Mouse (Mus musculus) gastrocnemius, postnatal 25 days (tissue): ENCODE data around the gene 1700028P14Rik. TPM values are rescaled to one million over a fixed set of nuclear protein-coding genes. Genes with fewer than 3 reads are reported as not detected.
A peak's percentile ranks its signal among the peaks of the same experiment; 100 is the strongest.

Source experiments
- DNase-seq: peaks from one replicate; pipeline ENCODE4 v3.0.0; 2022
- total RNA-seq, 2 experiments: library from RNA; stranded (reverse); gene quantifications; 1 replicate in 1 of 2; 2 replicates in 1 of 2; pipeline ENCODE4 v1.2.3; 2021

1700028P14Rik gene
- total RNA-seq, 2 experiments from 2014 or later, result not detected

DNA sequence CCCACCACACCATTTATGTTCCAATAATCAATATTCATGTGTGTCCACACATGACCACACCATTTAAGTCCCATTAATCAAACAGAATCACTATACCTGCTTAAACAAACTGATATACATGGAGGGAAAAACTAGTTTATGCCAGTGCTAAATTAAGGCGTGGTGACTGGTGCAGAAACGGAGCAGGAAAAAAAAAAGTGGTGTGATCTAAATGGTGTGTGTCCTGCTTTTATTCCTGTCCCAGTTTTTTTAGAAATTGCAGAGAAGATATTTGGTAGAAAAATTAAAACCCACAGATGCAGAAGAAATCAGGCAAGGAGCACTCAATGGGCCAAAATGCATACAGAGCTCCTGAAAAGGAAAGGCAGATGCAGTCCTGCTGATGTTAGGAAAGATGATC lies 44.7 kb downstream of the 1700028P14Rik start:
- no peak for DNase-seq

DNA sequence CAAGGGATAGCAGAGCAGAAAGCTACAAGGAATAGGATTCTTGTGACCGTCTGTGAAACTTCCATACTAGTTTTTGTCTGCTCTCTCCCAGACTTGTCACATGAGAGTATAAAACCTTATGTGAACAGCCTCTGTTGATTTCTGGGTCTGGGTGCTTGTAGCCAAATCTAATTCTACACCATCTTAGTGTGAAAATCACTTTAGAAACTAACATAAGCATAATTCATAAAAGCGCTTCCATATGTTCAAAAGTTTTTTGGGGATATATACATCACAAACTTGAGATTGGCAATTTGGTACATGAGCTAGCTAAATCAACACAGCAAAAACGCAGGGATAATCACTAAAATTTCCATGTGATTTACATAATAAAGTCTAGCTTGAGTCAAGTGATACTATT lies 57.7 kb downstream of the 1700028P14Rik start:
- DNase-seq, result no peak

DNA sequence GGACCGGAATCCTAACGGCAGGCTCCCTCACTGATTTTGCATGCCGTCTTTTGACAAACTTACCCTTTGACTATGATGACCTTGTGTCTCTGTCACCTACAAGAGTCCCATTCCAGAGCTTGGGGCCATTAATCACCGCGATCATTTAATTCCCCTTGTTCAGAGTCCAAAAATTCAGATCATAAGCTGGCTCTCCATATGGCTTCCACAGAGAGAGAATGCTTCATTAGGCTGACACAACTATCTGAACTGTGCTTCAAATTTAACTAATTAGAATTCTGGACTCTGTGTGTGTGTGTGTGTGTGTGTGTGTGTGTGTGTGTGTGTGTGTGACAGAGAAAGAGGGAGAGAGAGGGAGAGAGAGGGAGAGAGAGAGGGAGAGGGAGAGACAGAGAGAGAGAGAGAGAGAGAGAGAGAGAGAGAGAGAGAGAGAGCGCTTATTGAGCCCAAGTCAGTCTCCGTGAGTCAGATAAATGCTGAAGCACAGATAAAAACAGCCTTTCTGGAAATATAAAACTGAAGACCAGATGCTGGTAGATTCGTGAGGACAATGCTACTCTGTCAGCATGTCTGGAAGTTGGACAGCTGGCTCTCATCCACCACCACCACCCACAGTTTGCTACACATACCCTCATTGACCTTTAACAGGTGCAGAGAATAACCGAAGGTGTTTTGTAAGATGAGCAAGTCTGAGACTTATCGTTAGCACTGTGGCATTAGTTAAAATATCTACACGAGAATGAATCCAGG lies 73.8 kb downstream of the 1700028P14Rik start:
- DNase-seq, result no peak

DNA sequence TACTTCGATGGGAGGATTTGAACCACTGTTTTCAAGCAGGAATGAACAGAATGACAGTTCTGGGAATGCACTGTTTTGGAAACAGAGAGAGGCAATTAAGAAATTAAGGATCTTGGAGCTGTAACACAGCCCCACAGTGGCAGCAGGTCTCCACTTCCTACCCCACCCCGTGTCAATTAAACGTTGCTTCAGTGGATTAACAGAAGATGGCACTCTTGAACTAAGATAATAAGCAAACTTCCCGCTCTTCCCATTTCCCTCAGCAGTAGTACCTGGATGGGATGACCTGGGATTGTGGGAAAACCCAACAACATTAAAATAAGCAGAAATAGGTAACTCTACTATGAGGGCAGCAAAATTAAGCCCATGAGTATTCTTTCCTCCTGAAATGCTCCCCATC lies 75.9 kb downstream of the 1700028P14Rik start:
- DNase-seq, result no peak

DNA sequence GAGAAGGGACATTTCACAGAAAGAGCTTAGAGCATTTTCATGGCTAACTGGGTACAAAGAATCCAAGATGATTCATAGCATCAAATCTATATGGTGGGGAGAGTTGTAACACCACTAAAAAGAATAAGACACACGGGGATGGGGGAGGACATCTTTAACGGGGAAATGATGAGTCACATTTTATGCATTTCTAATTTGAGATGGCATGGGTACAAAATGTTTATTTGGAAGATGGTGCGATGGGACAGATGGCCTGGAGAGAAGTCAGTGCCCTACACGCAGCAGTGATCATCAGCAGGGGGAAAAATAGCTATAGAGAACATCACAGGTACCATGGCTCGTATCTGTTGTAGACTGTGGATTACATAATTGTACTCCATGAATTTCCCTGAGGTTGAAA lies 88.9 kb downstream of the 1700028P14Rik start:
- DNase-seq, result no peak

DNA sequence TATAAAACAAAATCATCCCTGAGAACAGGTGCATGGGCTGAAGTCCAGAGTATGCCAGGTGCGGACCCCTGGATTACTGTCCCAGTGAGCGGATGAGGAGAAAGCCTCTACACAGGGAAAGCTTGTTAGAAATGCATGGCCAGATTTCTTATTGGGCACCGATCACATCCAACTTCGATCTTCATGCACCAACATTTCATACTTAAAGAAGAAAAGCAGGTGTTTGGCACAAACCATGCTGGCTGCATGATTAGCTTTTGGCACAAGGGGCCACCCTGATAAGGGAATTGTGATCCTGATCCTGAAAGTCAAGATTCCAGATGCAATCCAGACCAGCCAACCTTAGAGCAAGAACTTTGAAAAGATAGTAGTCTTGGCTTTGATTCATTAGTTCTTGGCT lies 90.0 kb downstream of the 1700028P14Rik start:
- no peak for DNase-seq

DNA sequence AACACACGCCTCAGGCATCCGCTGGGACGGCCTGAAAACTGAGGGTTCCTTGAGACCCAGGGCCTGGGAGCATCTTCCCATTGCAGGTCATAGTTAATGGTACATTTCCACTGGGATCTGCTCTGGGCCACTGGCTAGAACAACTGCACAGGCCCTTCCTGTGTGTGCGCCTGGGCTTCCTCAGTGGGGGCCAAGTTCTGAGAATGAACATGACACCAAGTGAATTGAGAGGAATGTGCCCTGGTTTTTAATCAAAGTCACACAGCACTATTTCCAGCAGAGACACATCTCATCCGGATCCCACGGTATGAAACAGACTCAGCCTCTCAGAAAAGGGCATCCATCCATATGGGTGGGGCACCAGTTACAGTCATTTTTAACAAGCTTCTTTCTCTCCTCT lies 90.6 kb downstream of the 1700028P14Rik start:
- no peak for DNase-seq

DNA sequence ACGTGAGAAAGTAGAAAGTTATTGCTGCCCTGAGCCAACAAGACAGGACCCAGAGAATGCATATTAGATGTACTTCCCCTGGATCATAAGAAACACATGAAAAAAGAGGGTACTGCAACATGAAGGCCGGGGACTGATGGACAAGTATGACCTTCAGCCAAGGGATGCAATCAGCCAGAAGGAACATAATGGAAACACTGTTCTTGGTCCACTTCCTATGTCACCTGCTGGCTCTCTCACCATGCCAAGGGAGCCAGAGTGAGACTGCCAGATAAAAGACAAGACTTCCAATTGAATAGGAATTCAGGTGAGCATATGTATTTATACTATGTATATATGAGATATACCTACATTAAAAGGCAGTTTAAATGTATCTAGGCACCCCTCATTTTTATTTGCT lies 99.2 kb downstream of the 1700028P14Rik start:
- no peak for DNase-seq

DNA sequence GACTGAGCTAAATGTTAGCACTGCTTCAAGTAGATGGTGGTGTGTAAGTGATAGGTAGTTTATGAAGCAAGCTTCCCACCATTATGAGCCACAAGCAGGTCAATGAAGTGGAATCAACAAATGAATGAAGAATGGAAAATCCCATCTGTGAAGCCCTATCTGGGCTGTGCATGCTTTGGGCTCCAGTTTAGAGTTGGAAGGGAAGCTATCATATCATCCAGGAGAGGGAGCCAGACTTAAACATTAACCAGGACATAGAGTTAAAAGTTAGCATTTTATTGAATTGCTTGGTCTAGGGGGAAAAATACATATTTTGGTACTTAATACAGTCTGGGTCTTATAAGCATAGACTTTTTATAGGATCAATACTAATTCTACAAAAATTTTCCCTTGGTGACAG lies 107.0 kb downstream of the 1700028P14Rik start:
- DNase-seq, result no peak

DNA sequence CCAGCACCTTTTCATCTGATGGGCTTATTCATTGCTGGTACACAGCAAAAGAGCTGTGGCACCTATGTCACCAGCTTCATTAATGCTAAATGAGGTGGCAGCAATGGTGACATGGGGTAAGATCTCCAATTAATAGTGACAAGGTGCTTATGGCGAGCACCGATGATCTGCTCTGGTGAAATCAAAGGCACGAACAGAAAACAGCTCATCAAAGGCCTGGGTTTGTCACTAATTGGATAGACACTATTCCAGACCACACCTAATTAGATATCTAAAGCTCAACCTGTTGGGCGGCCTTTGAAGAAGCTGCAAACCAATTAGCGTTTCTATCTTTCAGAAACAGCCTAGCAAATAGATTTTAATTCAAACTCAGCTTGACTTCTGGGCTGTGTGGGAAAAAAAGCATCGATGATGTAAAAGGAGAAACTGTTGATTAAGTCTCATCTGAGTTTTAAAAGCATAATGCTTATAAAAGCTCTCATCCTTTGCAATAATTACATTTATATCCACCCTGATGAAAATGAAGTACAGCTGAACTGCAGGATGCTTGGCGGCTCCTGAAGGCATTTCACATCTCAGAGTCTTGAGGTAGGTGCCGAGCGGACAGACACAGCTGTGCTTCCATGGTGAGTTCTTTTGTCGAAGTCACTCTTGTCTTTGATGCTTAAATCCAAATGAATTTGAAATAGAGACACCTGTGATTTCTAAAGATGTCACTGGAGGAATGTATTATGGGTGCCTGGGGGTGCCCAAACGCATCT lies 109.2 kb downstream of the 1700028P14Rik start:
- DNase-seq, result no peak

DNA sequence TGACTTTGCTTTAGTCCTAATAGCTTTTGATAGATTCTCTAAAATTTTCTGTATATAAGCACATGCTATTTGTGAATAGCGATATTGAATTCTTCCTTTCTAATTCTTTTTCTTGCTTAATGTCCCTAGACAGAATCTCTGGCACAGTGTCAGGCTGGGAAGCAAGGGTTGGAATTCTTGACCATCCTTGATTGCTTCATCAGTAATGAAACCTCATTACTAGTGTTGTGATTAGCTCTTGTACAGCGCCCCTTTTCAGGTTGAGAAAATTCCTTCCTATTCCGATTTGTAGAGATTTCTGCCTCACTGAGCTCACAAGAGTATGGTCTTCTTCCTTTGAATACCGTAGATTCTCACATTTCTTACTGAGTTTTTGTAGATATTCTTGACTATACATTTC lies 109.9 kb downstream of the 1700028P14Rik start:
- no peak for DNase-seq

DNA sequence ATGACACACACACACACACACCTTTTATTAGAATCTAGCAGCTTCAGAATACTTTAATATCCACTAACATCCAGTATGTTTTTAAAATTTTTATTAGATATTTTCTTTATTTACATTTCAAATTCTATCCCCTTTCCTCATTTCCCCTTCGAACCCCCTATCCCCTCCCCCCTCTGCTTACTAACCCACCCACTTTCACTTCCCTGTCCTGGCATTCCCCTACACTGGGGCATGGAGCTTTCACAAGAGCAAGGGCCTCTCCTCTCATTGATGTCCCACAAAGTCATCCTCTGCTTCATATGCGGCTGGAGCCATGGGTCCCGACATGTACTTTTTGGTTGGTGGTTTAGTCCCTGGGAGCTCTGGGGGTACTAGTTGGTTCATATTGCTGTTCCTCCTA lies 116.9 kb downstream of the 1700028P14Rik start:
- DNase-seq, result no peak

DNA sequence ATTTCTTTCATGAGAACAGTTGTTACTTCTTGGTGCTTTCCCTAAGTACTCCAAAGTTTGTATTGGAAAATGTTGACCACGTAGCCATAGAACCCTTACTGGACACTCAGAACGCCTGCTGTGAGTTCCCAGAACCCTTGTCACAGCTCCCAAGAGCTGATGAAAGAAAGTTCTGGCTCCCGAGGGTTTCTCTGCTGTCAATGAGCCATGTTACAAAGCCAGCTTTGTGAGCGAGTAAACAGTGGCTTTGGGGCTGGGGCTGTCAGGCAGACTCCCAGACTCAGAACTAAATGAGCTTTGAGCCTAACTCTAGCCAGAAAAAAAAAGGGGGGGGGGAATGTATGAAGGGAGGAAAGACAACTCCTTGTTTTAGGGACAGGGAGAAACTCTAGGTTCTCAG lies 120.7 kb downstream of the 1700028P14Rik start:
- DNase-seq, result no peak

DNA sequence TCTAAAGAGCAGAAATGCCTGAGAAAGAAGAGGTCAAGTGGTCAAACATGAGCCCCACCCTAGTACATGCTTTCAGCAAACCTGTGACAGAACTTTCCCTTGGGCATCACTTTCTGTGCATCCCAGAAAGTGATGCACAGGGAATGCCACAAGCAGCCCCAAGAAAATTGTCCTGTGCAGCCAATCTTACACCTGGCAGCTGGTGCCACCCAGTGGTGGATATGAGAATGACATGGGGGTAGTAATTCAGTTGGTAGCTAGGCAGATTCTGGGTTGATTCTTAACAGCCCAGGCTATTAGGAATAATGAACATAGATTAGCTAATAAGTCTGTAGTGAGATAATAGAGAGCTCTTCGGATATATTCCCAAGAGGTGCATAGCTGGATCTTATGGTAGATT lies 128.9 kb downstream of the 1700028P14Rik start:
- peak; percentile 41 for DNase-seq

DNA sequence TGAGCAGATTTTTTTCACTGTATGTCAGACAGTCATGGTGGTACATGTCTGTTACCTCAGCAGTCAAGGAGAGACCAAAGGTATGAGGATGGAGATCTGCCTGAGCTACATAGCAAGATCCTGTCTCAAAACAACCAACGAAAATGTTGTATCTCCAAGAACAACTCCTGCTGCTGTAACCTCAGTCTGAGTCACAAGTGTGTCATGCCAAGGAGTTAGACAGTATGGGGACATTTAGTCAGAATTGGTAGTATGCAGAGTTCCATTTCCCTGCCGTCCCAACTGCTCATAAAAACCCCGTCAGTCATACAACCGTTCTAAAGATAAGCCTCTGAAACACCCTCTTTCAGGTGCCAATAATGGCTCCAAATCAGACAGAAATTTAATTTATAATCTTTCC lies 130.8 kb downstream of the 1700028P14Rik start:
- no peak for DNase-seq

DNA sequence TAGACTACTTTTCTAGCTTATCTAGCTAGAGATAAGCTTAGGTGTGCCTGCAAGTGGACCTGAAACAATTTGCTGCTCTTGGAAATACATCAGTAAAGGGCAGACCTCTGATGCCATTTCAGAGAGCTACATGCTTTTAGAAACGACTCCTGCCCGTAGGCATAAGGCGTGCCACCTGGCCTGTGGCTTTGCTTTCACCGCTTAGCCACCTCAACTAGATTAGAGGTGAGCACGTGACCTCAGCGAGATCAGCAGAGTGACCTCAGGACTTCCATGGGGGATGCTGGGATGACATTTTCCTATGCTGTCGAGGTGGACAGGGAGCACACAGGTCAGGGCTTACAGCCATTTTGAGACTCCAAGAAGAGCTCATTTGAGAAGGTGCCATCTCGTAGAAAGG lies 131.5 kb downstream of the 1700028P14Rik start:
- no peak for DNase-seq

DNA sequence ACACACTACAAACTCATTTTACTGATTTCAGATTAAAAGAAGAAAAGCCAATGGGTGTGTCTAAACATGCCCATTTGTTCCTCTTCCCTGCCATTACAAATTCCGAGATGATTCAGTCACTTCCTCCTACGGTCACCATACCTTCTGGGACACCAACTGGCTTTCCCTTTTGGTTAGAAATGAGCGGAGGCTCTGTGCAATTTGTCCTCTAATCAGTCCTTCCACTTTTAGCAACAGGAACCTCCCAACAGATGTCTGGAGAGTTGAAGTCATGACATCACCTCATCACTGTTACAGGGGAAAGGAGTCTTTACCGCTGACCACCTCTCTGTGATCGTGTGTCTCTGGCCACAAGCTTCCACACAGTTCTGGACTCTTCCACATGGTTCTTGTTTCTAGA lies 132.0 kb downstream of the 1700028P14Rik start:
- no peak for DNase-seq

DNA sequence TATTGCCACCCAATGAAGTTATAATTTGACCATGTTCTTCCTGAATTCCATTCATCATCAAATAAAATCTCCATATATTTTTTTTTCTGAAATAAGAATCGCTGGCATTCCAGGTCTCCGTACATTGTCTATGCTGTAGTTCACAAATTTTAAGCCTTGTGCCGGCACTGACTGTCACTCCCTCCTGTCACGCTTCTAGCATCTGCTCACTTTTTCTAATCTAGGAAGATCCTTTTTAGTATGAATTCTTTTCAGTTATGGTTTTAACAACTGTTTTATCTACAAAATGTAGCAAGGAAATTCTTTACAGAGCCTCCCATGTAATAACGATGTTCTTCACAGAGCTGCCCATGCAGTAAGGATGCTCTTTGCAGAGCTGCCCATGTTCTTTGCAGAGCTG lies 134.1 kb downstream of the 1700028P14Rik start:
- DNase-seq, result no peak

DNA sequence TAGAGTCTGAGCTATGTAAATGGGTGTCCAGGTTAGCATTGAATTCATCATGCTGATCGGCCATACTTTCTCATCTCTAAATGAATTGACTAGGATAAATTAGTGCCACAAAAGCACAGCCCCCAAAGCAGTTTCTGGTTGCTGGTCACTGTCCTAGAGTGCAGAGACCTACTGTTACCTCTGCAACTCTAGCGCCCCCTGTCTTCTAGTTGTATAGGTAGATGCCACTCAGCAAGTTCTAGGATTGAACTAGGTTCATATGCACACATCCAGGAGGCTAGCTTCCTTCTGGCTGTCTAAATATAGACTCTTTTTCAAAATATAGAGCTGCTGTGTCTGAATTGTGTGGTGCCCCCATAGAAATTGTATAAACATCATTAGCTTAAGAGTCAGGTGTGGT lies 141.3 kb downstream of the 1700028P14Rik start:
- no peak for DNase-seq
